Mouse (Mus musculus): ENCODE data around the gene Tmprss13. TPM values are rescaled to one million over a fixed set of nuclear protein-coding genes. Genes with fewer than 3 reads are reported as not detected.

Tmprss13 gene
- polyA plus RNA-seq (2017; shearing (Covaris generic)) = 0.16 TPM

DNA sequence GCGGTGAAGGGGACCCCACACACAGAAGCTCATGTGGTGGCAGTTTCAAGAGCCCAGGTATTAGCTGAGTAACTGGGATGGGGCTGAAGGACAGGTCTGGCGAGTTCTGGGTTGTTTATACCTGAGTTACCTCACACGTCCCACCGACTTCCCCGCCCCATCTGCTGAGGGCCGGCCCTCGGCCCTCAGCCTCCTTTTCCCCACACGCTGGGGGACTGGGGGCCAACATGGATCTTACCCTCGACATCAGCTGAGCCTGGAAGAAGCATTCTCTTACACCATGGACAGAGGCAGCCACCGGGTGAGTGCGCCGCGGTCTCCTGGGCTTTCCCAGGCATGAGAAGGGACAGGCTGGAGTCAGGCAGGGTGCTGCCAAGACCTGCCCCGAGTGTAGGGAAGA is at the start of gene Tmprss13:
Gene Tmprss13 (plus strand): TSS at position 246 of the 400 bp plus-strand sequence.

DNA sequence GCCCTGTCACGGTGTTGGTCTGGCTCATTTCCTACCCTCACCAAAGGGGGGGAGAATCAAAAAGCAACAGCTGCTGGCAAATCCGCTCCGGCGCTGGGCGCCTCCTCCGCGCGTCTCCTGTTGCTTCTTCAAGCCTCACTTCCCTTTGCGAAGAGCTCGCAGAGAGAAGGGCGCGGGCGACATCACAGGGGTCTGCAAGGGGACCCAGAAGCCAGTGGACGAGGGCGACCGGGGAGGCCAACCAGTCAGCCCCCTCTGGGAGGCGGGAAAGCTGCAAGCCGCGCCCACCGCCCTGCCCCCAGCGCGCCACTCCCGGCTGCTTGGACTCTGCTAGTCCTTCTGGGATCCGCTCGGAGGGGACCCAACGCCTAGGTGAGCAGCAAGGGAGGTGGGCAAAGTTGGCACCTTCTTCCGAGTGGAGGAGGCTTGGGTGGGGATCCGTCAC is 51.2 kb downstream of the Tmprss13 start, which contains the start of gene Fxyd6:
Gene Fxyd6 (plus strand): TSS at position 69 of the 445 bp plus-strand sequence.

Other genes with a start within 250 kb of the Tmprss13 start
- 19.8 TPM for gene Jaml, start 239.9 kb upstream of the Tmprss13 start, polyA plus RNA-seq (2017; shearing (Covaris generic))
- gene Scn2b, start 201.3 kb upstream of the Tmprss13 start, polyA plus RNA-seq (2017; shearing (Covaris generic)) = 0.28 TPM
- gene Scn4b, start 180.7 kb upstream of the Tmprss13 start, polyA plus RNA-seq (2017; shearing (Covaris generic)) = 0.32 TPM
- gene BC049352, start 137.1 kb upstream of the Tmprss13 start, polyA plus RNA-seq (2017; shearing (Covaris generic)) = 0.35 TPM
- gene Tmprss4, start 115.0 kb upstream of the Tmprss13 start, polyA plus RNA-seq (2017; shearing (Covaris generic)) = not detected
- gene Il10ra, start 50.0 kb upstream of the Tmprss13 start, polyA plus RNA-seq (2017; shearing (Covaris generic)) = 29.7 TPM
- not detected for gene Fxyd6, start 51.1 kb downstream of the Tmprss13 start, polyA plus RNA-seq (2017; shearing (Covaris generic))
- gene Fxyd2, start 80.6 kb downstream of the Tmprss13 start, polyA plus RNA-seq (2017; shearing (Covaris generic)) = not detected
- 0.37 TPM for gene Dscaml1, start 107.5 kb downstream of the Tmprss13 start, polyA plus RNA-seq (2017; shearing (Covaris generic))